Mouse (Mus musculus) Patski (cell line): ENCODE measurements around the gene Rapgef1. TPM values are rescaled to one million over a fixed set of nuclear protein-coding genes. Genes with fewer than 3 reads are reported as not detected.

Experiments
- ATAC-seq: fragments of 100-300 bp; one replicate; pipeline ENCODE4 v1.8.0; 2021
- CTCF ChIA-PET: fragments of 350-600 bp; sonication (Branson Sonifier 250); formaldehyde crosslinking; loops from one replicate; lab custom pipeline; 2022; ENCODE audit warnings: inconsistent platforms; lab: Charles Lee
- POLR2A ChIA-PET: fragments of 350-600 bp; sonication (Branson Sonifier 250); formaldehyde crosslinking; loops from one replicate; lab custom pipeline; 2022; ENCODE audit warnings: antibody characterized with exemption, inconsistent platforms; lab: Charles Lee
- DNase-seq: peaks from one replicate; pipeline ENCODE4 v3.0.0-alpha.2; 2011; ENCODE audit warnings: low read depth, low spot score
- H3K27me3 ChIP-seq: fragments of 371-371 bp; one replicate; pipeline ENCODE4 v1.5.1; 2021
- CTCF ChIP-seq: fragments of 100-300 bp; IDR thresholded peaks from one replicate; pipeline ENCODE4 v1.5.1; 2021
- in situ Hi-C: fragments of 300-500 bp; cut with MboI; formaldehyde crosslinking; loops from 3 replicates; pipeline ENCODE4 v1.11.1; 2018; ENCODE audit warnings: low pct_unique_long_range_greater_than_20kb, mixed read lengths
- polyA plus RNA-seq: library from polyadenylated mRNA; unstranded; gene quantifications from one replicate; pipeline ENCODE4 v1.2.3, GENCODE M21; 2021

Gene Rapgef1
- 45.4 TPM for polyA plus RNA-seq

- H3K27me3 ChIP-seq: no peaks in the 10 kb centered on the region
- ChIA-PET POLR2A (interaction anchor here (1.0 to 1.3 kb wide), 2 partner anchors 71 to 81 kb away, joined by 3 to 5 read pairs; no protein-coding TSS in a partner anchor), CTCF (interaction anchor here (0.7 to 5.6 kb wide), 24 partner anchors 11 to 113 kb away, joined by 3 to 26 read pairs (median 5); no protein-coding TSS in a partner anchor)
- in situ Hi-C loops: loop anchor here (5.0 to 10.0 kb wide), 2 partner anchors 55 to 98 kb away; no protein-coding TSS in a partner anchor
- no peak for DNase-seq
- ATAC-seq: peak; percentile 71
- peak; percentile 100 for TF ChIP-seq CTCF
Measured at GRCm38 (mm10) chr2:29619484-29620300, at the start of gene Rapgef1. TSS of gene Rapgef1 (plus strand) at chr2:29619720.

- ChIA-PET CTCF (interaction anchor here (1.4 kb wide), 1 partner anchor 18 kb away, joined by 3 read pairs; no protein-coding TSS in a partner anchor), POLR2A (no interaction called here)
- in situ Hi-C loops: no loop called here
- peaks cover 28% of the 10 kb centered on the region for H3K27me3 ChIP-seq
- no peak for TF ChIP-seq CTCF
- ATAC-seq (no peak), DNase-seq (no peak)
Measured at GRCm38 (mm10) chr2:29571921-29572700, 47.4 kb upstream of the Rapgef1 start.

GRCm38 (mm10) chr2:29572811-29573427 is 46.6 kb upstream of the Rapgef1 start:
- ChIA-PET POLR2A (no interaction called here), CTCF (interaction anchor here (1.4 kb wide), 1 partner anchor 18 kb away, joined by 3 read pairs; no protein-coding TSS in a partner anchor)
- no peak for DNase-seq
- no peak for ATAC-seq
- no peak for TF ChIP-seq CTCF
- in situ Hi-C loops: no loop called here
- peaks cover 23% of the 10 kb centered on the region for H3K27me3 ChIP-seq

GRCm38 (mm10) chr2:29573591-29573990 is 45.9 kb upstream of the Rapgef1 start:
- POLR2A ChIA-PET: no interaction called here
- DNase-seq: peak; percentile 24
- in situ Hi-C loops: no loop called here
- CTCF ChIA-PET: interaction anchor here (1.4 kb wide), 1 partner anchor 19 kb away, joined by 3 read pairs; no protein-coding TSS in a partner anchor
- no peak for ATAC-seq
- peaks cover 21% of the 10 kb centered on the region for H3K27me3 ChIP-seq
- no peak for TF ChIP-seq CTCF

- ATAC-seq (no peak), DNase-seq (no peak)
- POLR2A ChIA-PET: no interaction called here
Measured at GRCm38 (mm10) chr2:29574187-29574586, 45.3 kb upstream of the Rapgef1 start.

GRCm38 (mm10) chr2:29582415-29582814 is 37.1 kb upstream of the Rapgef1 start:
- peak; percentile 96 for TF ChIP-seq CTCF
- DNase-seq: no peak
- ATAC-seq: no peak
- POLR2A ChIA-PET: no interaction called here
- in situ Hi-C loops: no loop called here
- CTCF ChIA-PET: interaction anchor here (0.9 to 1.2 kb wide), 2 partner anchors 10 to 21 kb away, joined by 3 to 4 read pairs; no protein-coding TSS in a partner anchor
- H3K27me3 ChIP-seq: peaks cover 25% of the 10 kb centered on the region

More at GRCm38 (mm10) chr2:29574187-29574586, 45.3 kb upstream of the Rapgef1 start:
- H3K27me3 ChIP-seq: peaks cover 26% of the 10 kb centered on the region
- in situ Hi-C loops: no loop called here
- CTCF ChIA-PET: no interaction called here
- TF ChIP-seq CTCF: no peak

GRCm38 (mm10) chr2:29586017-29586702 is 33.4 kb upstream of the Rapgef1 start:
- in situ Hi-C loops: no loop called here
- POLR2A ChIA-PET: interaction anchor here (0.6 kb wide), 1 partner anchor 16 kb away, joined by 3 read pairs; no protein-coding TSS in a partner anchor
- TF ChIP-seq CTCF: no peak
- no peak for DNase-seq
- ATAC-seq: no peak
- CTCF ChIA-PET: no interaction called here
- peaks cover 24% of the 10 kb centered on the region for H3K27me3 ChIP-seq

GRCm38 (mm10) chr2:29588006-29588405 is 31.5 kb upstream of the Rapgef1 start:
- peaks cover 29% of the 10 kb centered on the region for H3K27me3 ChIP-seq
- CTCF ChIA-PET: no interaction called here
- POLR2A ChIA-PET: no interaction called here
- ATAC-seq: no peak
- no peak for TF ChIP-seq CTCF
- in situ Hi-C loops: no loop called here
- no peak for DNase-seq

GRCm38 (mm10) chr2:29589266-29589665 is 30.3 kb upstream of the Rapgef1 start:
- in situ Hi-C loops: no loop called here
- DNase-seq: no peak
- ChIA-PET POLR2A (no interaction called here), CTCF (no interaction called here)
- H3K27me3 ChIP-seq: peaks cover 35% of the 10 kb centered on the region
- TF ChIP-seq CTCF: no peak
- ATAC-seq: no peak
